Mouse (Mus musculus) E14TG2a.4 (cell line): Measurements from ENCODE around the gene Med12l.

ENCODE experiments used
- CTCF ChIP-seq: conservative IDR thresholded peaks from 2 replicates; pipeline ENCODE4 v1.5.1; 2014; ENCODE audit warnings: low read length
- NANOG ChIP-seq: IDR thresholded peaks from 2 replicates; pipeline ENCODE4 v1.6.1; 2014; ENCODE audit warnings: borderline replicate concordance, low read length, mixed read lengths
- POU5F1 ChIP-seq: IDR thresholded peaks from 2 replicates; pipeline ENCODE4 v1.6.1; 2014; ENCODE audit warnings: low read length, borderline replicate concordance

- TF ChIP-seq CTCF (no peak), NANOG (no peak), POU5F1 (no peak)
Measured at GRCm38 (mm10) chr3:59145194-59145593, 139.6 kb downstream of the Med12l start.
